Mouse (Mus musculus) embryonic facial prominence, embryonic 13.5 days (tissue): ENCODE measurements at regions not wholly inside any gene's neighbourhood (a gene's known extent, or its start where the extent isn't known, plus 50 kb on each side); places are given as distances from the start of the nearest gene placed in this dataset.
A peak's percentile ranks its signal among the peaks of the same experiment; 100 is the strongest.
"Not testable (repeated sequence)": the region's sequence is repeated elsewhere in the genome, so short reads cannot be mapped to it uniquely, and the experiment has no call there.

Experiments
- ATAC-seq: fragments of 200-750 bp; cut with Nextera tagmentation; 2 replicates; pipeline ENCODE4 v1.8.0; 2017; ENCODE audit warnings: low read depth; ENCODE audit not compliant: insufficient number of reproducible peaks, insufficient read depth, low FRiP score, low TSS enrichment
- H3K27ac ChIP-seq: fragments of 300-500 bp; sonication (generic); 2 replicates; pipeline ENCODE4 v1.5.1; 2015; ENCODE audit warnings: moderate library complexity, mild to moderate bottlenecking, inconsistent platforms
- H3K27me3 ChIP-seq: fragments of 300-500 bp; sonication (generic); 2 replicates; pipeline ENCODE4 v1.6.1; 2015; ENCODE audit warnings: mild to moderate bottlenecking, inconsistent platforms
- H3K36me3 ChIP-seq: fragments of 300-500 bp; sonication (generic); 2 replicates; pipeline ENCODE4 v1.6.1; 2015; ENCODE audit warnings: mild to moderate bottlenecking, inconsistent platforms
- H3K4me1 ChIP-seq: fragments of 300-500 bp; sonication (generic); 2 replicates; pipeline ENCODE4 v1.6.1; 2015; ENCODE audit warnings: inconsistent platforms
- H3K4me2 ChIP-seq: fragments of 300-500 bp; sonication (generic); 2 replicates; pipeline ENCODE4 v1.6.1; 2015; ENCODE audit warnings: moderate library complexity, mild to moderate bottlenecking, inconsistent platforms
- H3K4me3 ChIP-seq: fragments of 300-500 bp; sonication (generic); 2 replicates; pipeline ENCODE4 v1.5.1; 2015; ENCODE audit warnings: mild to moderate bottlenecking, inconsistent platforms
- H3K9ac ChIP-seq: fragments of 300-500 bp; sonication (generic); 2 replicates; pipeline ENCODE4 v1.6.1; 2015; ENCODE audit warnings: mild to moderate bottlenecking, inconsistent platforms
- H3K9me3 ChIP-seq: fragments of 300-500 bp; sonication (generic); 2 replicates; pipeline ENCODE4 v1.6.1; 2016; ENCODE audit warnings: inconsistent platforms
- WGBS: fragments of 180-500 bp; shearing (Covaris S2); methylation state at CpG from one replicate; pipeline ENCODE4 v1.1.7; 2015; ENCODE audit warnings: mixed read lengths; 5-methylcytosine and 5-hydroxymethylcytosine counted together

- H3K36me3 ChIP-seq, H3K4me1 ChIP-seq, ATAC-seq, H3K27ac ChIP-seq, H3K4me3 ChIP-seq, H3K9ac ChIP-seq, H3K4me2 ChIP-seq, H3K9me3 ChIP-seq, H3K27me3 ChIP-seq: not testable (repeated sequence)
- WGBS = 94% methylated on average over 6 of the region's 6 CpGs
Observed at GRCm38 (mm10) chr4:8462414-8462813, 223.6 kb upstream of the Car8 start.

GRCm38 (mm10) chr4:8454346-8454745, 215.5 kb upstream of the Car8 start:
- H3K9me3 ChIP-seq = no peaks in the 10 kb centered on the region
- ATAC-seq = no peak
- no peaks in the 10 kb centered on the region for H3K36me3 ChIP-seq
- H3K27me3 ChIP-seq = no peaks in the 10 kb centered on the region
- no peaks in the 10 kb centered on the region for H3K4me1 ChIP-seq
- 80% methylated on average over 2 of the region's 2 CpGs for WGBS
- no peak overlapping the region for H3K27ac ChIP-seq
- no peak overlapping the region for H3K4me2 ChIP-seq
- no peak overlapping the region for H3K9ac ChIP-seq
- H3K4me3 ChIP-seq = no peak overlapping the region

GRCm38 (mm10) chr4:8432393-8432792, 193.6 kb upstream of the Car8 start:
- no peak overlapping the region for H3K4me3 ChIP-seq
- H3K4me2 ChIP-seq = no peak overlapping the region
- no peak overlapping the region for H3K27ac ChIP-seq
- no peaks in the 10 kb centered on the region for H3K4me1 ChIP-seq
- no peaks in the 10 kb centered on the region for H3K9me3 ChIP-seq
- 56% methylated on average over 2 of the region's 2 CpGs for WGBS
- no peaks in the 10 kb centered on the region for H3K27me3 ChIP-seq
- no peak for ATAC-seq
- no peaks in the 10 kb centered on the region for H3K36me3 ChIP-seq
- H3K9ac ChIP-seq = no peak overlapping the region

- H3K4me3 ChIP-seq = no peak overlapping the region
- peaks cover 6% of the 10 kb centered on the region; the same call in 1 of the 2 replicates for H3K27me3 ChIP-seq
- H3K4me1 ChIP-seq = no peaks in the 10 kb centered on the region
- 23% methylated on average over 1 of the region's 1 CpGs for WGBS
- H3K36me3 ChIP-seq = no peaks in the 10 kb centered on the region
- H3K9ac ChIP-seq = no peak overlapping the region
- H3K9me3 ChIP-seq = no peaks in the 10 kb centered on the region
- no peak for ATAC-seq
- H3K4me2 ChIP-seq = no peak overlapping the region
- H3K27ac ChIP-seq = no peak overlapping the region
Observed at GRCm38 (mm10) chr4:8431032-8431332, 192.1 kb upstream of the Car8 start.

GRCm38 (mm10) chr4:8430269-8431031, 191.6 kb upstream of the Car8 start:
- no peak for ATAC-seq
- peaks cover 10% of the 10 kb centered on the region; the same call in 1 of the 2 replicates for H3K27me3 ChIP-seq
- no peak overlapping the region for H3K27ac ChIP-seq
- no peaks in the 10 kb centered on the region for H3K36me3 ChIP-seq
- H3K9me3 ChIP-seq = no peaks in the 10 kb centered on the region
- no peak overlapping the region for H3K4me3 ChIP-seq
- 73% methylated on average over 4 of the region's 4 CpGs for WGBS
- H3K9ac ChIP-seq = no peak overlapping the region
- no peak overlapping the region for H3K4me2 ChIP-seq
- no peaks in the 10 kb centered on the region for H3K4me1 ChIP-seq

GRCm38 (mm10) chr4:8429771-8430170, 190.9 kb upstream of the Car8 start:
- Histone ChIP-seq H3K27me3 (peaks cover 14% of the 10 kb centered on the region; the same call in 1 of the 2 replicates), H3K4me3 (no peak overlapping the region), H3K9ac (no peak overlapping the region), H3K4me1 (no peaks in the 10 kb centered on the region), H3K36me3 (no peaks in the 10 kb centered on the region), H3K9me3 (no peaks in the 10 kb centered on the region), H3K4me2 (no peak overlapping the region), H3K27ac (no peak overlapping the region)
- 77% methylated on average over 5 of the region's 5 CpGs for WGBS
- ATAC-seq = no peak

GRCm38 (mm10) chr4:8428629-8429523, 190.0 kb upstream of the Car8 start:
- no peak overlapping the region for H3K4me3 ChIP-seq
- WGBS = 85% methylated on average over 11 of the region's 11 CpGs
- no peak for ATAC-seq

GRCm38 (mm10) chr4:8427812-8428211, 189.0 kb upstream of the Car8 start:
- ATAC-seq = no peak
- H3K4me3 ChIP-seq = no peak overlapping the region
- H3K9ac ChIP-seq = no peak overlapping the region
- no peak overlapping the region for H3K4me2 ChIP-seq
- peaks cover 14% of the 10 kb centered on the region; the same call in 1 of the 2 replicates for H3K27me3 ChIP-seq
- 76% methylated on average over 4 of the region's 4 CpGs for WGBS
- no peak overlapping the region for H3K27ac ChIP-seq
- H3K36me3 ChIP-seq = no peaks in the 10 kb centered on the region
- no peaks in the 10 kb centered on the region for H3K9me3 ChIP-seq
- H3K4me1 ChIP-seq = peaks cover 13% of the 10 kb centered on the region

More at GRCm38 (mm10) chr4:8428629-8429523, 190.0 kb upstream of the Car8 start:
- Histone ChIP-seq H3K4me2 (no peak overlapping the region), H3K36me3 (no peaks in the 10 kb centered on the region), H3K27me3 (peaks cover 14% of the 10 kb centered on the region; the same call in 1 of the 2 replicates), H3K27ac (no peak overlapping the region), H3K9me3 (no peaks in the 10 kb centered on the region), H3K9ac (no peak overlapping the region), H3K4me1 (peaks cover 3% of the 10 kb centered on the region)

GRCm38 (mm10) chr4:8423392-8424045, 184.7 kb upstream of the Car8 start:
- no peak for ATAC-seq
- H3K4me1 ChIP-seq = peaks cover 16% of the 10 kb centered on the region
- H3K4me3 ChIP-seq = no peak overlapping the region
- 25% methylated on average over 16 of the region's 16 CpGs for WGBS
- H3K4me2 ChIP-seq = peak overlapping the region; percentile 16
- no peaks in the 10 kb centered on the region for H3K36me3 ChIP-seq
- no peak overlapping the region for H3K9ac ChIP-seq
- no peak overlapping the region for H3K27ac ChIP-seq
- no peaks in the 10 kb centered on the region for H3K9me3 ChIP-seq
- peaks cover 14% of the 10 kb centered on the region; the same call in 1 of the 2 replicates for H3K27me3 ChIP-seq

- 0 out of 2 replicates have a peak, but pooled peaks cover 10% of the 10 kb centered on the region for H3K27me3 ChIP-seq
- H3K27ac ChIP-seq = no peak overlapping the region
- H3K4me1 ChIP-seq = peaks cover 19% of the 10 kb centered on the region
- no peaks in the 10 kb centered on the region for H3K36me3 ChIP-seq
- no peak overlapping the region for H3K9ac ChIP-seq
- no peak overlapping the region for H3K4me2 ChIP-seq
- no peak overlapping the region for H3K4me3 ChIP-seq
- ATAC-seq = no peak
- H3K9me3 ChIP-seq = no peaks in the 10 kb centered on the region
- 90% methylated on average over 6 of the region's 6 CpGs for WGBS
Observed at GRCm38 (mm10) chr4:8421285-8421684, 182.4 kb upstream of the Car8 start.

GRCm38 (mm10) chr4:8418374-8419031, 179.7 kb upstream of the Car8 start:
- Histone ChIP-seq H3K27me3 (no peaks in the 10 kb centered on the region), H3K4me3 (no peak overlapping the region), H3K4me1 (peaks cover 13% of the 10 kb centered on the region; the same call in 1 of the 2 replicates), H3K36me3 (no peaks in the 10 kb centered on the region), H3K4me2 (no peak overlapping the region), H3K9me3 (no peaks in the 10 kb centered on the region), H3K9ac (no peak overlapping the region), H3K27ac (no peak overlapping the region)
- 25% methylated on average over 1 of the region's 1 CpGs for WGBS
- ATAC-seq = 0 out of 2 replicates have a peak, but pooled peaks have one; percentile 32
